Mouse (Mus musculus): ENCODE results near the gene Pdcd6ip. TPM values are rescaled to one million over a fixed set of nuclear protein-coding genes. Genes with fewer than 3 reads are reported as not detected.
A peak's percentile ranks its signal among the peaks of the same experiment; 100 is the strongest.

Pdcd6ip gene
- polyA plus RNA-seq, 1 experiment from 2014 or later = 86.6 TPM

- peak overlapping the region; percentile 95 for H3K4me3 ChIP-seq (ENCODE audit: low read length)
- no peaks in the 10 kb centered on the region for H3K9me3 ChIP-seq (ENCODE audit: low read length)
- no peaks in the 10 kb centered on the region for H3K27me3 ChIP-seq (ENCODE audit: insufficient read depth, low read length)
- H3K9ac ChIP-seq (replicated peaks; ENCODE audit: low read length) = peak overlapping the region; percentile 99
- ATAC-seq (ENCODE audit: low FRiP score, low TSS enrichment) = no peak
- 41% methylated on average over 9 of the region's 9 CpGs for WGBS
- peak overlapping the region; percentile 67 for H3K4me2 ChIP-seq (replicated peaks; ENCODE audit: low read depth, low read length)
- H3K36me3 ChIP-seq (ENCODE audit: insufficient read depth, low read length) = no peaks in the 10 kb centered on the region
- H3K27ac ChIP-seq (ENCODE audit: low read length) = no peak overlapping the region
- peaks cover 27% of the 10 kb centered on the region for H3K4me1 ChIP-seq (ENCODE audit: insufficient read depth, low read length)
Observed at GRCm38 (mm10) chr9:113706841-113707240, 1.2 kb downstream of the Pdcd6ip start.

GRCm38 (mm10) chr9:113706108-113706507 is 2.0 kb downstream of the Pdcd6ip start:
- ATAC-seq (ENCODE audit: low FRiP score, low TSS enrichment) = no peak
- Histone ChIP-seq H3K27ac (ENCODE audit: low read length) (no peak overlapping the region), H3K4me3 (ENCODE audit: low read length) (peak overlapping the region; percentile 95), H3K36me3 (ENCODE audit: insufficient read depth, low read length) (no peaks in the 10 kb centered on the region), H3K9me3 (ENCODE audit: low read length) (no peaks in the 10 kb centered on the region), H3K4me2 (replicated peaks; ENCODE audit: low read depth, low read length) (peak overlapping the region; percentile 67), H3K27me3 (ENCODE audit: insufficient read depth, low read length) (no peaks in the 10 kb centered on the region), H3K4me1 (ENCODE audit: insufficient read depth, low read length) (peaks cover 27% of the 10 kb centered on the region), H3K9ac (replicated peaks; ENCODE audit: low read length) (no peak overlapping the region)
- 53% methylated on average over 2 of the region's 2 CpGs for WGBS

GRCm38 (mm10) chr9:113701441-113702160 is 6.5 kb downstream of the Pdcd6ip start:
- H3K9ac ChIP-seq (replicated peaks; ENCODE audit: low read length) = no peak overlapping the region
- H3K27me3 ChIP-seq (ENCODE audit: insufficient read depth, low read length) = no peaks in the 10 kb centered on the region
- no peak overlapping the region for H3K4me2 ChIP-seq (replicated peaks; ENCODE audit: low read depth, low read length)
- peaks cover 15% of the 10 kb centered on the region for H3K36me3 ChIP-seq (ENCODE audit: insufficient read depth, low read length)
- H3K4me3 ChIP-seq (ENCODE audit: low read length) = no peak overlapping the region
- no peaks in the 10 kb centered on the region for H3K9me3 ChIP-seq (ENCODE audit: low read length)
- ATAC-seq (ENCODE audit: low FRiP score, low TSS enrichment) = no peak
- H3K4me1 ChIP-seq (ENCODE audit: insufficient read depth, low read length) = peaks cover 21% of the 10 kb centered on the region
- H3K27ac ChIP-seq (ENCODE audit: low read length) = no peak overlapping the region
- 80% methylated on average over 5 of the region's 5 CpGs for WGBS

GRCm38 (mm10) chr9:113687461-113687860 is 20.6 kb downstream of the Pdcd6ip start:
- WGBS = 95% methylated on average over 12 of the region's 12 CpGs
- Histone ChIP-seq H3K27ac (ENCODE audit: low read length) (no peak overlapping the region), H3K4me1 (ENCODE audit: insufficient read depth, low read length) (no peaks in the 10 kb centered on the region), H3K9ac (replicated peaks; ENCODE audit: low read length) (no peak overlapping the region), H3K4me3 (ENCODE audit: low read length) (no peak overlapping the region), H3K36me3 (ENCODE audit: insufficient read depth, low read length) (peaks cover 62% of the 10 kb centered on the region), H3K9me3 (ENCODE audit: low read length) (no peaks in the 10 kb centered on the region), H3K4me2 (replicated peaks; ENCODE audit: low read depth, low read length) (no peak overlapping the region), H3K27me3 (ENCODE audit: insufficient read depth, low read length) (no peaks in the 10 kb centered on the region)
- no peak for ATAC-seq (ENCODE audit: low FRiP score, low TSS enrichment)

GRCm38 (mm10) chr9:113673721-113674120 is 34.3 kb downstream of the Pdcd6ip start:
- Histone ChIP-seq H3K9me3 (ENCODE audit: low read length) (no peaks in the 10 kb centered on the region), H3K4me2 (replicated peaks; ENCODE audit: low read depth, low read length) (no peak overlapping the region), H3K4me3 (ENCODE audit: low read length) (no peak overlapping the region), H3K4me1 (ENCODE audit: insufficient read depth, low read length) (no peaks in the 10 kb centered on the region), H3K9ac (replicated peaks; ENCODE audit: low read length) (no peak overlapping the region), H3K27me3 (ENCODE audit: insufficient read depth, low read length) (no peaks in the 10 kb centered on the region), H3K36me3 (ENCODE audit: insufficient read depth, low read length) (peaks cover 66% of the 10 kb centered on the region), H3K27ac (ENCODE audit: low read length) (no peak overlapping the region)
- no peak for ATAC-seq (ENCODE audit: low FRiP score, low TSS enrichment)
- WGBS = 94% methylated on average over 6 of the region's 6 CpGs

- ATAC-seq (ENCODE audit: low FRiP score, low TSS enrichment) = no peak
- Histone ChIP-seq H3K4me3 (ENCODE audit: low read length) (no peak overlapping the region), H3K27me3 (ENCODE audit: insufficient read depth, low read length) (no peaks in the 10 kb centered on the region), H3K4me1 (ENCODE audit: insufficient read depth, low read length) (no peaks in the 10 kb centered on the region), H3K36me3 (ENCODE audit: insufficient read depth, low read length) (peaks cover 67% of the 10 kb centered on the region), H3K9me3 (ENCODE audit: low read length) (peaks cover 3% of the 10 kb centered on the region; the same call in 1 of the 2 replicates), H3K27ac (ENCODE audit: low read length) (no peak overlapping the region), H3K9ac (replicated peaks; ENCODE audit: low read length) (no peak overlapping the region), H3K4me2 (replicated peaks; ENCODE audit: low read depth, low read length) (no peak overlapping the region)
- WGBS = 86% methylated on average over 5 of the region's 5 CpGs
Observed at GRCm38 (mm10) chr9:113672352-113672751, 35.7 kb downstream of the Pdcd6ip start.

GRCm38 (mm10) chr9:113670857-113671106 is 37.3 kb downstream of the Pdcd6ip start:
- no peak for ATAC-seq (ENCODE audit: low FRiP score, low TSS enrichment)
- Histone ChIP-seq H3K36me3 (ENCODE audit: insufficient read depth, low read length) (peaks cover 74% of the 10 kb centered on the region), H3K27ac (ENCODE audit: low read length) (no peak overlapping the region), H3K9ac (replicated peaks; ENCODE audit: low read length) (no peak overlapping the region), H3K4me1 (ENCODE audit: insufficient read depth, low read length) (no peaks in the 10 kb centered on the region), H3K4me2 (replicated peaks; ENCODE audit: low read depth, low read length) (no peak overlapping the region), H3K27me3 (ENCODE audit: insufficient read depth, low read length) (no peaks in the 10 kb centered on the region), H3K4me3 (ENCODE audit: low read length) (no peak overlapping the region), H3K9me3 (ENCODE audit: low read length) (peaks cover 3% of the 10 kb centered on the region; the same call in 1 of the 2 replicates)
- 92% methylated on average over 1 of the region's 1 CpGs for WGBS

GRCm38 (mm10) chr9:113670105-113670856 is 37.8 kb downstream of the Pdcd6ip start:
- WGBS = 91% methylated on average over 7 of the region's 7 CpGs
- ATAC-seq (ENCODE audit: low FRiP score, low TSS enrichment) = no peak
- Histone ChIP-seq H3K27me3 (ENCODE audit: insufficient read depth, low read length) (no peaks in the 10 kb centered on the region), H3K27ac (ENCODE audit: low read length) (no peak overlapping the region), H3K4me1 (ENCODE audit: insufficient read depth, low read length) (no peaks in the 10 kb centered on the region), H3K36me3 (ENCODE audit: insufficient read depth, low read length) (peaks cover 75% of the 10 kb centered on the region), H3K4me3 (ENCODE audit: low read length) (no peak overlapping the region), H3K9me3 (ENCODE audit: low read length) (peaks cover 3% of the 10 kb centered on the region; the same call in 1 of the 2 replicates), H3K4me2 (replicated peaks; ENCODE audit: low read depth, low read length) (no peak overlapping the region), H3K9ac (replicated peaks; ENCODE audit: low read length) (no peak overlapping the region)

- H3K27me3 ChIP-seq (ENCODE audit: insufficient read depth, low read length) = no peaks in the 10 kb centered on the region
- no peak overlapping the region for H3K9ac ChIP-seq (replicated peaks; ENCODE audit: low read length)
- ATAC-seq (ENCODE audit: low FRiP score, low TSS enrichment) = 0 out of 2 replicates have a peak, but pooled peaks have one; percentile 46
- H3K4me1 ChIP-seq (ENCODE audit: insufficient read depth, low read length) = 0 out of 2 replicates have a peak, but pooled peaks cover 5% of the 10 kb centered on the region
- 41% methylated on average over 4 of the region's 4 CpGs for WGBS
- H3K4me3 ChIP-seq (ENCODE audit: low read length) = no peak overlapping the region
- no peak overlapping the region for H3K4me2 ChIP-seq (replicated peaks; ENCODE audit: low read depth, low read length)
- peaks cover 3% of the 10 kb centered on the region; the same call in 1 of the 2 replicates for H3K9me3 ChIP-seq (ENCODE audit: low read length)
- H3K27ac ChIP-seq (ENCODE audit: low read length) = no peak overlapping the region
- peaks cover 65% of the 10 kb centered on the region for H3K36me3 ChIP-seq (ENCODE audit: insufficient read depth, low read length)
Observed at GRCm38 (mm10) chr9:113663476-113663875, 44.6 kb downstream of the Pdcd6ip start.

- no peaks in the 10 kb centered on the region for H3K27me3 ChIP-seq (ENCODE audit: insufficient read depth, low read length)
Observed at GRCm38 (mm10) chr9:113657837-113658236, 50.2 kb downstream of the Pdcd6ip start.

More at GRCm38 (mm10) chr9:113657837-113658236, 50.2 kb downstream of the Pdcd6ip start:
- Histone ChIP-seq H3K27ac (ENCODE audit: low read length) (no peak overlapping the region), H3K36me3 (ENCODE audit: insufficient read depth, low read length) (peaks cover 58% of the 10 kb centered on the region), H3K4me3 (ENCODE audit: low read length) (no peak overlapping the region), H3K4me2 (replicated peaks; ENCODE audit: low read depth, low read length) (no peak overlapping the region), H3K9ac (replicated peaks; ENCODE audit: low read length) (no peak overlapping the region), H3K9me3 (ENCODE audit: low read length) (no peaks in the 10 kb centered on the region), H3K4me1 (ENCODE audit: insufficient read depth, low read length) (no peaks in the 10 kb centered on the region)
- ATAC-seq (ENCODE audit: low FRiP score, low TSS enrichment) = no peak
- 100% methylated on average over 1 of the region's 1 CpGs for WGBS
